Mouse (Mus musculus): ENCODE results near the gene Tmem108. TPM values are rescaled to one million over a fixed set of nuclear protein-coding genes. Genes with fewer than 3 reads are reported as not detected.
A peak's percentile ranks its signal among the peaks of the same experiment; 100 is the strongest.
"Not testable (repeated sequence)": the region's sequence is repeated elsewhere in the genome, so short reads cannot be mapped to it uniquely, and the experiment has no call there.

The Tmem108 gene
- polyA plus RNA-seq, 1 experiment from 2014 or later = 18.4 TPM

- Histone ChIP-seq H3K27me3 (no peaks in the 10 kb centered on the region), H3K9ac (no peak overlapping the region), H3K4me1 (peaks cover 12% of the 10 kb centered on the region; the same call in 1 of the 2 replicates), H3K9me3 (no peaks in the 10 kb centered on the region), H3K4me3 (no peak overlapping the region), H3K36me3 (no peaks in the 10 kb centered on the region), H3K27ac (no peak overlapping the region), H3K4me2 (replicated peaks) (no peak overlapping the region)
- no peak for ATAC-seq (ENCODE audit: insufficient number of reproducible peaks, insufficient read depth, low FRiP score, low TSS enrichment)
- 52% methylated on average over 7 of the region's 7 CpGs for WGBS
Observed at GRCm38 (mm10) chr9:103678531-103679060, 83.0 kb downstream of the Tmem108 start.

DNA sequence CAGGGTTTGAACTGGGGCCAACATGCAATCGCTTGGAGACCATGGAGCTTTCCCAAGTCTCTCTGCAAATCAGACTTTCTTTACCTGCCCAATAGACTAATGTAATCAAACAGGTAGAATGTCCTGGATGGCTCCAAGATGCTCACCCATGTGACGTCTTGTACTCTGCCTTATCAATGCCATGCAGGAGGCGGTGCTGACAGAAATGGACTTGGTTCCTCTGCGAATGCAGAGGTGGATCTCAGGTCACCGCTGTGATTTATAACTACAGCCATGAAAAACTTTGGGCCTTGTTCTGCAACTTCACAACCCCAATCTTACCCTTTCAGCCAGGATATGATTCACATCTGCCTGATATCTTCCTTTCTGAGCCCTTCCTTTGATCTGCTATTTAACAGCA, 83.8 kb downstream of the Tmem108 start:
- Histone ChIP-seq H3K4me1 (peaks cover 12% of the 10 kb centered on the region; the same call in 1 of the 2 replicates), H3K9ac (no peak overlapping the region), H3K4me3 (no peak overlapping the region), H3K9me3 (no peaks in the 10 kb centered on the region), H3K27ac (no peak overlapping the region), H3K27me3 (no peaks in the 10 kb centered on the region), H3K36me3 (no peaks in the 10 kb centered on the region), H3K4me2 (replicated peaks) (no peak overlapping the region)
- WGBS = 86% methylated on average over 5 of the region's 5 CpGs
- ATAC-seq (ENCODE audit: insufficient number of reproducible peaks, insufficient read depth, low FRiP score, low TSS enrichment) = no peak

DNA sequence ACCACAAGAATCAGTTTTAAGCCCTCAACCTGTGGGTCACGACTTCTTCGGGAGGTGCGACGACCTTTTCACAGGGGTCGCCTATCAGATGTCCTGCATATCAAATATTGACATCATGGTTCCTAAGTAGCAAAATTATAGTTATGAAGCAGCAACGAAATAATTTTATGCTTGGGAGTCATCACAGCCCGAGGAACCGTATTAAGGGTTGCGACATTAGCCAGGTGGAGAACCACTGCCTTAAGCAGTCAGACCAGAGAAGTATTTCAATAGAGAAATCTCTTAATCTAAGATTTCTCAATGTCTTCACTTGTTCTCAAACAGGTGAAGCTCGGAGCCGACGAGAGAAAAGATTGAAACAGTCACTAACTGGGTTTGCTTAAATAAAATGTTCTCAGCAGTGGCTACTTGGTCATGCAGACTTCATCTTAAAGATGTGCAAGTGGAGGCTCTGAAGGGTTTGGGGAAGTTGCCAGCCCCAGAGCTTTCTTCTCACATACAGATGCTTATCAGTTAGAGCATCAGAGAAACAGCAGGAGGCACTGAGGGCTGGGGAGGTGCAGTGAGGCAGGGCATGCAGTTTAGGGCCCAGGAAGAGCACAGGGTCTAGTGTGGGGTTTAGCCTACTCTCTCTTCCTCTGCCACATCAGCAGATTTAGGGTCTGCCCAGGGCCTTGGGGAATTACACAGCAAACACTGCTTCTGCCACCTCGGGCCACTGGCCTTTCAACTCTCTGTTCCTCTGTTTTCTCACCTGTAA, 85.7 kb downstream of the Tmem108 start:
- H3K27ac ChIP-seq = no peak overlapping the region
- no peak overlapping the region for H3K4me2 ChIP-seq (replicated peaks)
- peaks cover 12% of the 10 kb centered on the region; the same call in 1 of the 2 replicates for H3K4me1 ChIP-seq
- H3K9me3 ChIP-seq = no peaks in the 10 kb centered on the region
- no peaks in the 10 kb centered on the region for H3K27me3 ChIP-seq
- no peak overlapping the region for H3K9ac ChIP-seq
- no peak for ATAC-seq (ENCODE audit: insufficient number of reproducible peaks, insufficient read depth, low FRiP score, low TSS enrichment)
- 84% methylated on average over 13 of the region's 13 CpGs for WGBS
- H3K4me3 ChIP-seq = no peak overlapping the region
- no peaks in the 10 kb centered on the region for H3K36me3 ChIP-seq

- Histone ChIP-seq H3K27ac (no peak overlapping the region), H3K36me3 (no peaks in the 10 kb centered on the region), H3K27me3 (no peaks in the 10 kb centered on the region), H3K4me2 (replicated peaks) (no peak overlapping the region), H3K4me1 (no peaks in the 10 kb centered on the region), H3K9me3 (no peaks in the 10 kb centered on the region), H3K9ac (no peak overlapping the region), H3K4me3 (no peak overlapping the region)
- no peak for ATAC-seq (ENCODE audit: insufficient number of reproducible peaks, insufficient read depth, low FRiP score, low TSS enrichment)
- 90% methylated on average over 4 of the region's 4 CpGs for WGBS
Observed at GRCm38 (mm10) chr9:103672881-103673280, 88.8 kb downstream of the Tmem108 start.

DNA sequence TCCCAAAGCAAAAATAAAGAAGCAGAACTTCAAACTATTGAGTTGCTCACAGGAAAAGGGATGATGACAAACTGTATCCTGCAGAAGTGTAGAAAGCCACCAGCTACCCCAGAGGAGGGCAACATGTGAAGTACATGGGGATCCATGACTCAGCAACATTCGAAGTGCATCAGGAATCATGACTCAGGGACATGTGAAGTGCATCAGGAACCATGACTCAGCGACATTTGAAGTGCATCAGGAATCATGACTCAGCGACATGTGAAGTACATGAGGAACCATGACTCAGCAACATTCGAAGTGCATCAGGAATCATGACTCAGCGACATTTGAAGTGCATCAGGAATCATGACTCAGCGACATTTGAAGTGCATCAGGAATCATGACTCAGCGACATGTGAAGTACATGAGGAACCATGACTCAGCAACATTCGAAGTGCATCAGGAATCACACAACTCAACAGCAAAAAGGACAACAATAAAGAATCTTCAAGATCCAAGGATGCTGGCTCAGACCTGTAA, 91.0 kb downstream of the Tmem108 start:
- H3K4me2 ChIP-seq (replicated peaks); H3K4me3 ChIP-seq; H3K9me3 ChIP-seq; H3K36me3 ChIP-seq; ATAC-seq (ENCODE audit: insufficient number of reproducible peaks, insufficient read depth, low FRiP score, low TSS enrichment); H3K27ac ChIP-seq; H3K9ac ChIP-seq; H3K4me1 ChIP-seq; H3K27me3 ChIP-seq: not testable (repeated sequence)
- 93% methylated on average over 8 of the region's 8 CpGs for WGBS

DNA sequence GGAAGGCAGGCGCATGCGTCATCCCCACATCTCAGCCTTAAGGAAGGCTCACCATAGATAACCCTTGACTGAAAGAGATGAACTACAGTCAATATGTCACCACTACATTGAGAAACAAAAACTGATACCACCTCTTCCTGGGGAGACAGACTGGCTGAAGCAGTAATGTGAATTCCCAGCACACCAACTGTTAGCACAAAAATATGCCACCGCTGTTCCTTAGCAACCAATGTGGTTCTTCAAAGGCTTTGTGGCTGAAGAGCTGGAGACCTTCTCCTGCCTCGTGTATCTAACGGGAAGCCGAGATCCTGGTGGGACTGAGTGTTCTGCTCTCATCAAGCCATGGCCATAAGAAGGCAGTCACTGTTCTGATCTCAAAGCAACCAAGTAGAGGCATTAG, 92.8 kb downstream of the Tmem108 start:
- no peak overlapping the region for H3K27ac ChIP-seq
- WGBS = 92% methylated on average over 6 of the region's 6 CpGs
- no peaks in the 10 kb centered on the region for H3K9me3 ChIP-seq
- no peaks in the 10 kb centered on the region for H3K36me3 ChIP-seq
- no peak overlapping the region for H3K4me2 ChIP-seq (replicated peaks)
- ATAC-seq (ENCODE audit: insufficient number of reproducible peaks, insufficient read depth, low FRiP score, low TSS enrichment) = no peak
- no peak overlapping the region for H3K4me3 ChIP-seq
- no peak overlapping the region for H3K9ac ChIP-seq
- no peaks in the 10 kb centered on the region for H3K27me3 ChIP-seq
- no peaks in the 10 kb centered on the region for H3K4me1 ChIP-seq

- no peak overlapping the region for H3K4me2 ChIP-seq (replicated peaks)
- H3K27ac ChIP-seq = no peak overlapping the region
- no peaks in the 10 kb centered on the region for H3K27me3 ChIP-seq
- no peaks in the 10 kb centered on the region for H3K9me3 ChIP-seq
- H3K36me3 ChIP-seq = no peaks in the 10 kb centered on the region
- H3K4me1 ChIP-seq = no peaks in the 10 kb centered on the region
- ATAC-seq (ENCODE audit: insufficient number of reproducible peaks, insufficient read depth, low FRiP score, low TSS enrichment) = no peak
- WGBS = 91% methylated on average over 6 of the region's 6 CpGs
- H3K4me3 ChIP-seq = no peak overlapping the region
- no peak overlapping the region for H3K9ac ChIP-seq
Observed at GRCm38 (mm10) chr9:103665817-103666216, 95.8 kb downstream of the Tmem108 start.

GRCm38 (mm10) chr9:103664151-103664550, 97.5 kb downstream of the Tmem108 start:
- Histone ChIP-seq H3K36me3 (no peaks in the 10 kb centered on the region), H3K27me3 (no peaks in the 10 kb centered on the region), H3K4me2 (replicated peaks) (no peak overlapping the region), H3K9ac (no peak overlapping the region), H3K9me3 (no peaks in the 10 kb centered on the region), H3K4me3 (no peak overlapping the region), H3K4me1 (no peaks in the 10 kb centered on the region), H3K27ac (no peak overlapping the region)
- ATAC-seq (ENCODE audit: insufficient number of reproducible peaks, insufficient read depth, low FRiP score, low TSS enrichment) = no peak
- WGBS = 78% methylated on average over 11 of the region's 11 CpGs

DNA sequence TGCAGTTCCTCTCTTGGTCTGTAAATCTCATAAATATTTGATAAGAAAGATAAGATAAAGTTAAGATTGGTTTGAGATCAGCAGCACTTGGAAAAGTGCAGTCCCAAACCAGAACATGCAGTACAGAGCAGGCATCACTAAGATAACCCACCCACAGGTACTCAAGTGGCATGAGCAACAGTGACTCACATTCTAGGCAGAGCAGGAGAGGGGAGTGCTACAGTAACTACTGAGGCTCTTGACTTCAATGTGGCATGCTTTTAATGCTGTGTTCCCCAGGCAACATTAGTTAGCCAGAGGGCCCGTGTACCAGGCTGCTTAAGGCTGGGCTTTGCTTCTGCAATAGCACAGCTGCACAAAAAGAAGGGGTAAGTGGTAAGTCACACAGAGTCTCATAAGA, 99.8 kb downstream of the Tmem108 start:
- ATAC-seq (ENCODE audit: insufficient number of reproducible peaks, insufficient read depth, low FRiP score, low TSS enrichment) = no peak
- Histone ChIP-seq H3K9ac (no peak overlapping the region), H3K36me3 (no peaks in the 10 kb centered on the region), H3K4me3 (no peak overlapping the region), H3K4me2 (replicated peaks) (no peak overlapping the region), H3K9me3 (no peaks in the 10 kb centered on the region), H3K27me3 (no peaks in the 10 kb centered on the region), H3K4me1 (peaks cover 13% of the 10 kb centered on the region), H3K27ac (no peak overlapping the region)
- 73% methylated on average over 1 of the region's 1 CpGs for WGBS

DNA sequence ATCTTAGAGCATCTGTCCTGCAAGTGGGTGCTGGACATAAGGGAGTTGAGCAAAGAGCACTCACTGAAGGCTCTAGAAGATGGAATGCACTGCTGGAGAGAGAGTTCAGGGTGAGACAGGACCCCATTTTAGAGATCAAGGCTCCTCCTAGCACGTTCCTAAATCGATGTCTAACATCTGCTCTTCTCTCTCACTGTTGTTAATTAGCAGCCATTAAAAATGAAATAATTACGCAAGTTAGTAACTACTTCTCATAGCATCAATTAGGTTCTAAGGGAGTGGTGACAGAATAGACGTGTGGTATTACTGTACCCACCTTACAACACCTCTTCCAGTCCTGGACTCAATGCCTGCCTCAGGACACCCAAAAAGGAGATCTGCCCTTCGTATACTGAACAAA, 103.7 kb downstream of the Tmem108 start:
- no peaks in the 10 kb centered on the region for H3K9me3 ChIP-seq
- H3K27me3 ChIP-seq = no peaks in the 10 kb centered on the region
- no peak overlapping the region for H3K9ac ChIP-seq
- H3K27ac ChIP-seq = no peak overlapping the region
- H3K4me1 ChIP-seq = peaks cover 43% of the 10 kb centered on the region
- WGBS = 71% methylated on average over 5 of the region's 5 CpGs
- no peak overlapping the region for H3K4me2 ChIP-seq (replicated peaks)
- H3K4me3 ChIP-seq = no peak overlapping the region
- H3K36me3 ChIP-seq = no peaks in the 10 kb centered on the region
- no peak; the same call in 1 of the 2 replicates for ATAC-seq (ENCODE audit: insufficient number of reproducible peaks, insufficient read depth, low FRiP score, low TSS enrichment)

GRCm38 (mm10) chr9:103657183-103657975, 104.3 kb downstream of the Tmem108 start:
- peaks cover 49% of the 10 kb centered on the region for H3K4me1 ChIP-seq
- ATAC-seq (ENCODE audit: insufficient number of reproducible peaks, insufficient read depth, low FRiP score, low TSS enrichment) = no peak; the same call in 1 of the 2 replicates

More at GRCm38 (mm10) chr9:103657183-103657975, 104.3 kb downstream of the Tmem108 start:
- Histone ChIP-seq H3K9me3 (no peaks in the 10 kb centered on the region), H3K9ac (no peak overlapping the region), H3K27me3 (no peaks in the 10 kb centered on the region), H3K4me3 (no peak overlapping the region), H3K4me2 (replicated peaks) (no peak overlapping the region), H3K27ac (0 out of 2 replicates have a peak overlapping the region, but pooled peaks have one; percentile 30), H3K36me3 (no peaks in the 10 kb centered on the region)
- WGBS = 21% methylated on average over 13 of the region's 13 CpGs
